Mouse (Mus musculus): Measurements from ENCODE around the gene Osbpl2. TPM values are rescaled to one million over a fixed set of nuclear protein-coding genes. Genes with fewer than 3 reads are reported as not detected.

Osbpl2 gene
- polyA plus RNA-seq, 1 experiment = 47.8 TPM

- DNase-seq (ENCODE audit: low read depth) = peak; percentile 65
- no peak for TF ChIP-seq POLR2A (IDR thresholded peaks at IDR 0.05; ENCODE audit: borderline replicate concordance, extremely low read depth, insufficient read depth, insufficient read length, poor library complexity, severe bottlenecking)
- TF ChIP-seq CTCF (IDR thresholded peaks at IDR 0.05; ENCODE audit: borderline replicate concordance, extremely low read depth, insufficient read depth, insufficient read length) = no peak
Measured at GRCm38 (mm10) chr2:180205083-180205955, 86.2 kb downstream of the Osbpl2 start.

- DNase-seq (ENCODE audit: low read depth) = peak; percentile 18
- TF ChIP-seq CTCF (IDR thresholded peaks at IDR 0.05; ENCODE audit: borderline replicate concordance, extremely low read depth, insufficient read depth, insufficient read length) = no peak
- no peak for TF ChIP-seq POLR2A (IDR thresholded peaks at IDR 0.05; ENCODE audit: borderline replicate concordance, extremely low read depth, insufficient read depth, insufficient read length, poor library complexity, severe bottlenecking)
Measured at GRCm38 (mm10) chr2:180205956-180206280, 86.8 kb downstream of the Osbpl2 start.

DNA sequence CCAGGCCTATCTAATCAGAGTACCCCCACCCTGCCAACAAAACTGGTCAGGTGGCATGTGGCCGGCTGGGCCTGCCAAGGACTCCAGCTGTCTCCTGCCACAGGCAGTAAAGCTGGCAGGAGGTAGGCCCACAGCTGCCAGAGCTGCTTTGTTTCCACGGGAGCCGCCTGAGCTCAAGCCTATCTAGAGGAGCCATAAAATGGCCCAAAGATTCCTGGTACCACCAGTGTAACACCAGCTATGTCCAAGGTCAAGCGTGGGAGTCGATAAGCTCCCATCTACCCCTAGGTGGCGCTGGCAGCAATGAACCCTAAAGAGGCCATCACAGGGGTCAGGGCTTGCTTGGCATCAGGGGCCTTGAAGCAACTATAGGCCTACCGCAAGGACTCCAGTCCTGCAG, 88.7 kb downstream of the Osbpl2 start:
- TF ChIP-seq POLR2A (IDR thresholded peaks at IDR 0.05; ENCODE audit: borderline replicate concordance, extremely low read depth, insufficient read depth, insufficient read length, poor library complexity, severe bottlenecking) (no peak), CTCF (IDR thresholded peaks at IDR 0.05; ENCODE audit: borderline replicate concordance, extremely low read depth, insufficient read depth, insufficient read length) (peak; percentile 45; the same call in 1 of the 2 replicates)
- DNase-seq (ENCODE audit: low read depth) = peak; percentile 53

DNA sequence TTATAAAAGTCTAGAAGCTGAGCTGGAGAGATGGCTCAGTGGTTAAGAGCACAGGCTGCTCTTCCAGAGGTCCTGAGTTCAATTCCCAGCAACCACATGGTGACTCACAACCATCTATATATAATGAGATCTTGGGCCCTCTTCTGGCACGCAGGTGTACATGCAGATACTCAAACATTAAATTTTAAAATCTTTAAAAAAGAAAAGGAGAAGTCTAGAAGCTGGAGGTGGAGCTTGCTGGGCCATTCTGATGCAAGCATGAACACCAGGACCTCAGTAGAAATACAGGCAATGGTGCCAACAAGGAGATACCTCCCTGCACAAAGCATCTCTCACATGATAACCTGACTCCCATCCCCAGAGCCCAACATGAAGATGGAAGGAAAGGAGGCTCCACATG, 89.9 kb downstream of the Osbpl2 start:
- no peak for DNase-seq (ENCODE audit: low read depth)
- TF ChIP-seq POLR2A (IDR thresholded peaks at IDR 0.05; ENCODE audit: borderline replicate concordance, extremely low read depth, insufficient read depth, insufficient read length, poor library complexity, severe bottlenecking) (no peak), CTCF (IDR thresholded peaks at IDR 0.05; ENCODE audit: borderline replicate concordance, extremely low read depth, insufficient read depth, insufficient read length) (no peak)

DNA sequence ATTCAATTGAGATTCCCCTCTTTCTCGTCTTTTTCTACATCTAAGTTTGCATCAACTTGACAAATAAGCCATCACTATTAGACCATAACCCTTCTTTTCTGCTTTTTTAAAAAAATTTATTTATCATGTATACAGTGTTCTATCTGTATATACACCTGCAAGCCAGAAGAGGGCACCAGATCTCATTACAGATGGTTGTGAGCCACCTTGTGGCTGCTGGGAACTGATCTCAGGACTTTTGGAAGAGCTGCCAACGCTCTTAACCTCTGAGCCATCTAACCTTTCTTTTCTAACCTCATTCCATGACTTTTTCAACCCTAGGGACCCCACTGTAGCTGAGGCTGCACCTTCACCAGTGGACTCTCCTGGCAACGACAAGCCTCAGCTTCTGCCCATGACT, 93.1 kb downstream of the Osbpl2 start:
- DNase-seq (ENCODE audit: low read depth) = no peak
- no peak for TF ChIP-seq POLR2A (IDR thresholded peaks at IDR 0.05; ENCODE audit: borderline replicate concordance, extremely low read depth, insufficient read depth, insufficient read length, poor library complexity, severe bottlenecking)
- TF ChIP-seq CTCF (IDR thresholded peaks at IDR 0.05; ENCODE audit: borderline replicate concordance, extremely low read depth, insufficient read depth, insufficient read length) = no peak

Other genes starting within 250 kb of the Osbpl2 start
- gene Taf4, start 142.7 kb upstream of the Osbpl2 start, polyA plus RNA-seq (2012; rRNA removed) = 15.7 and 20.8 TPM in 2 replicates
- gene Lsm14b, start 94.3 kb upstream of the Osbpl2 start, polyA plus RNA-seq (2012; rRNA removed) = 177 TPM in 2 replicates
- gene Psma7, start 76.9 kb upstream of the Osbpl2 start, polyA plus RNA-seq (2012; rRNA removed) = 324 and 394 TPM in 2 replicates
- 50.2 and 73.1 TPM in 2 replicates for gene Ss18l1, start 76.8 kb upstream of the Osbpl2 start, polyA plus RNA-seq (2012; rRNA removed)
- 36.3 and 39.7 TPM in 2 replicates for gene Mtg2, start 48.7 kb upstream of the Osbpl2 start, polyA plus RNA-seq (2012; rRNA removed)
- gene Hrh3, start 14.8 kb upstream of the Osbpl2 start, polyA plus RNA-seq (2012; rRNA removed) = 10.8 and 11.0 TPM in 2 replicates
- gene Adrm1, start 52.2 kb downstream of the Osbpl2 start, polyA plus RNA-seq (2012; rRNA removed) = 124 and 148 TPM in 2 replicates
- gene Lama5, start 106.6 kb downstream of the Osbpl2 start, polyA plus RNA-seq (2012; rRNA removed) = 7.7 and 9.5 TPM in 2 replicates
- gene Rps21, start 138.1 kb downstream of the Osbpl2 start, polyA plus RNA-seq (2012; rRNA removed) = 2,108 and 3,314 TPM in 2 replicates
- gene Cables2, start 154.2 kb downstream of the Osbpl2 start, polyA plus RNA-seq (2012; rRNA removed) = 58.9 and 62.5 TPM in 2 replicates
- gene Rbbp8nl, start 170.6 kb downstream of the Osbpl2 start, polyA plus RNA-seq (2012; rRNA removed) = 0.04 and 0.08 TPM in 2 replicates
- gene Gata5, start 215.4 kb downstream of the Osbpl2 start, polyA plus RNA-seq (2012; rRNA removed) = 0.04 TPM in 1 of 2 replicates, not detected in the other